Mouse (Mus musculus) liver, postnatal 0 days (tissue): ENCODE measurements around the gene Rab5if.

Source experiments
- CTCF ChIP-seq: sonication (generic); IDR thresholded peaks from 2 replicates; pipeline ENCODE4 v1.5.1; 2016; ENCODE audit warnings: antibody characterized with exemption, low read depth
- EP300 ChIP-seq: IDR thresholded peaks from 2 replicates; pipeline ENCODE4 v1.6.1; 2016; ENCODE audit warnings: antibody characterized with exemption, low read depth, mild to moderate bottlenecking

DNA sequence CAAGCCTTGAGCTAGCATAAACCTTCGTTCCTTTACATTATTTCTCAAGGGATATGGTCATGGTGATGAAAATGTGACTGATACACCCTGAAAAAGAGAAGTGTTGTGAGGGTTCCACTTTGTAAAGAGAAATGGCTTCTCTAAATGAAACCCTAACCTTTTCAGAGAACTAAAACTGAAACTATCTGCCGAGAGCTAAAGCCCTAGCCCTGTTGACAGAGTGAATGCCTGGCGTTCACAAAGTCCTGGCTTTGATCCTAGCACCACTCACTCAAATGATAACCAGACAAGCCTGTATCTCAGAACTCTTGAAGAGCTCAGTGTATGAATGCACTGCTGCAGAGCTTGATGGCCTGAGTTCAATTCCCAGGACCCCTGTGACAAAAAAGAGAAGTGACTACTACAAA is 5.5 kb upstream of the Rab5if start:
- TF ChIP-seq CTCF: no peak
- TF ChIP-seq EP300: no peak
